Mouse (Mus musculus) lung, embryonic 16.5 days (tissue): Measurements from ENCODE around the gene Prkar2b. TPM values are rescaled to one million over a fixed set of nuclear protein-coding genes. Genes with fewer than 3 reads are reported as not detected.

Experiments
- ATAC-seq: fragments of 200-750 bp; cut with Nextera tagmentation; 2 replicates; pipeline ENCODE4 v1.8.0; 2017; ENCODE audit warnings: low read depth, mild to moderate bottlenecking, moderate library complexity
- H3K27ac ChIP-seq: fragments of 300-500 bp; sonication (generic); 2 replicates; pipeline ENCODE4 v1.5.1; 2014; ENCODE audit warnings: mild to moderate bottlenecking, control low read depth, low read length
- H3K27me3 ChIP-seq: fragments of 300-500 bp; sonication (generic); 2 replicates; pipeline ENCODE4 v1.6.1; 2014; ENCODE audit warnings: low read depth, low read length, mixed read lengths; ENCODE audit not compliant: control insufficient read depth, insufficient read depth
- H3K36me3 ChIP-seq: fragments of 300-500 bp; sonication (generic); 2 replicates; pipeline ENCODE4 v1.6.1; 2014; ENCODE audit warnings: low read length; ENCODE audit not compliant: control insufficient read depth, insufficient read depth
- H3K4me1 ChIP-seq: fragments of 300-500 bp; sonication (generic); replicated peaks from 2 replicates; pipeline ENCODE4 v1.6.1; 2014; ENCODE audit warnings: low read length, mixed read lengths; ENCODE audit not compliant: control insufficient read depth, insufficient read depth
- H3K4me2 ChIP-seq: fragments of 300-500 bp; sonication (generic); 2 replicates; pipeline ENCODE4 v1.6.1; 2014; ENCODE audit warnings: low read depth, low read length, control low read depth
- H3K4me3 ChIP-seq: fragments of 300-500 bp; sonication (generic); 2 replicates; pipeline ENCODE4 v1.5.1; 2014; ENCODE audit warnings: mild to moderate bottlenecking, low read length, control low read depth
- H3K9ac ChIP-seq: fragments of 300-500 bp; sonication (generic); 2 replicates; pipeline ENCODE4 v1.6.1; 2014; ENCODE audit warnings: low read length, control low read depth
- H3K9me3 ChIP-seq: fragments of 300-500 bp; sonication (generic); 2 replicates; pipeline ENCODE4 v1.6.1; 2016; ENCODE audit warnings: low read length; ENCODE audit not compliant: control insufficient read depth
- WGBS: fragments of 180-500 bp; shearing (Covaris S2); extraction: QIAGEN DNeasy Blood & Tissue Kit; methylation state at CpG from one replicate; pipeline ENCODE4 v1.1.7; 2014; 5-methylcytosine and 5-hydroxymethylcytosine counted together
- polyA plus RNA-seq: library from polyadenylated mRNA; unstranded; fragments of >200 nt; fragmentation: Nextera tagmentation; extraction: Ambion mirVana; gene quantifications from 2 replicates; pipeline ENCODE4 v1.2.1, GENCODE M21; 2015

Prkar2b gene
- polyA plus RNA-seq, 1 experiment from 2014 or later: 18.3 TPM

DNA sequence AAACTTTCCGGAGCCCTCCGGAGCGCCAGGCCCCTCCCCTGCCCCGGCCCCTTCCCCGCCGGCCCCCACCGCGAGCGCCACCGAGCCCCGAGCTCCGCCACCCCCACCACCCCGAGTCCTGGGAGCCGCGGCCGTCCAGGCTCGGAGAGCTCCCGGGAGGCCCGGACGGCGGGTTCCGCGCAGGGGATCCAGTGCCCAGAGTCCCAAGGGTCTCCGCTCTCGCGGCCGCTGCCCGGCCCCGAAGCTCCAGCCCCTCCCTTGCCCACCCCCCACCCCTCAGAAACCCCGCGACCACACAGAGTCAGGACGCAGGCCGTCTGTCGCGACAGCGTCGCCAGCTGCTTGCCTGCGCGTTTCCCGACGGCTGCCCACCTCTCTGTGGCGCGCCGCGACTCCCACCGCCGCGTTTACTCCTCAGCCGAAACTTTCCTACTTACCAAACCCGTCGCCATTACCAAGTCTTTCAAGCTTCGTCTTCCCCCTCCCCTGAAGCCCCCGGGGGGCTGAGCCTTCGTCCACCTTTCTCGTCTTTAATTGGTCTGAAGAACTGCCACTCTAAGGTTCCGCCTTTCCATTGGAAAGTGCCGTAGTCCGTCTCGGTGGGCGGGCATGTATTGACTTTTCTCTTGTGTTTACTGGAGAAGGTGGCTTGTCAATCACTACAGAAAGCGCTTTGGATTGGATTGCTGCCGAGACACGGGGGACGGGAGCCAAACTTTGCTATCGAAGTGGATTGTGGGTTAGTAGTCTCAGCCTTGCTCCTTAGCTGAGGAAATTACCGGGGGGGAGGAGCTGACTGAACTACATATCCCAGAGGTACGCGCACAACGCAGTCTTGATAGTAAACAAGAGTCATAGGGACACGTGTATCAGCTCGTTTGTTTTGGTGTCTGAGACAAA is 111.1 kb downstream of the Prkar2b start, which contains the start of gene Hbp1:
TSS of gene Hbp1 (minus strand) at position 777 of the 900 bp plus-strand sequence.
- peak within 1 kb of the TSS; percentile 99 for H3K27ac ChIP-seq
- under 1% methylated on average over 55 of the region's 71 CpGs for WGBS

GRCm38 (mm10) chr12:31949193-31949741 is 111.8 kb downstream of the Prkar2b start:
- Histone ChIP-seq H3K36me3 (no peaks in the 10 kb centered on the region), H3K9me3 (no peaks in the 10 kb centered on the region), H3K4me3 (peak overlapping the region; percentile 87), H3K9ac (peak overlapping the region; percentile 93), H3K4me1 (peaks cover 7% of the 10 kb centered on the region; the same call in 1 of the 2 replicates), H3K27me3 (no peaks in the 10 kb centered on the region), H3K27ac (peak overlapping the region; percentile 99), H3K4me2 (peak overlapping the region; percentile 76)
- peak; percentile 79 for ATAC-seq
- WGBS: under 1% methylated on average over 56 of the region's 58 CpGs

More for the DNA sequence above, 111.1 kb downstream of the Prkar2b start, which contains the start of gene Hbp1:
- peaks cover 7% of the 10 kb centered on the region; the same call in 1 of the 2 replicates for H3K4me1 ChIP-seq
- no peaks in the 10 kb centered on the region for H3K36me3 ChIP-seq
- peak within 1 kb of the TSS; percentile 76 for H3K4me2 ChIP-seq
- H3K9ac ChIP-seq: peak within 1 kb of the TSS; percentile 93
- no peaks in the 10 kb centered on the region for H3K27me3 ChIP-seq
- peak; percentile 96 for ATAC-seq
- peak within 1 kb of the TSS; percentile 87 for H3K4me3 ChIP-seq
- H3K9me3 ChIP-seq: no peaks in the 10 kb centered on the region

DNA sequence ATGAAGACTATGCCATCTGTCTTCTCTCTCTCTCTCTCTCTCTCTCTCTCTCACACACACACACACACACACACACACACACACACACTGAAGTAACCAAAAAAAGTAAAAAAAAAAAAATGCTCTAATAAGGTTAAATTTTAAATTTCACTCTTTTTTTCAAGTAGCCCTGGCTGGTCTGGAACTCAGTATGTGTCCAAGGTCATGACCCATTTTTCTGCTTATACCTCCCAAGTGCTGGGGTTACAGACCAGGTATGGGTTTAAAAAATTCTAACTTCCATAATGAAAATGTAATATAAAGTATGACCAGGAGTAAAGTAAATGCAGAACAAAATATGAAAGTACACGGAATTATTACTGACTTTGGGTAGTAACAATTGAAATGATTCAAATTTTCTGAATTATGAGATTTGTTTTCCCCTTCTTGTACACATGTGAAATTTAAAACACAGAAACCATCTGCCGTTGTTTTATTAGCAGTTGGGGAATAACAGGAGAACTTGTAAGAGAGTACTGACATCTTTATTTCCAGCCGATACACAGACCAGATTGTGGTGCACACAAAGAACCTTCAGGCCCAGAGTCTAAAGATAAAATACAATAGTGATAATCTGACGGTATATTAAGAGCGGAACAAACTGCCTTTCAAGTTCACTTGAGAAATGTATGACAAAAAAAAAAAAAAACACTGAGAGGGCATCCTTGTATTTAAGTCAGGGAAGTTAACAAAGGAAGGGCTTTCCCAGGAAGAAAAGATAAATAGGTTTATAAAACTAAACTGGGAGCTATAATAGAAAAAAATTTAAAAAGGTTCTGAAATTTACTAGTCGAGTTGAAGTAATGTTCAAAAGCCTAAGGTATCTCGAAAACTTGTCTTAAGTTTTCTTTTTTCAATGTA is 112.7 kb downstream of the Prkar2b start:
- Histone ChIP-seq H3K4me3 (peak overlapping the region; percentile 87), H3K27ac (peak overlapping the region; percentile 99), H3K9ac (peak overlapping the region; percentile 93), H3K9me3 (no peaks in the 10 kb centered on the region), H3K36me3 (peaks cover 2% of the 10 kb centered on the region; the same call in 1 of the 2 replicates), H3K27me3 (no peaks in the 10 kb centered on the region), H3K4me2 (peak overlapping the region; percentile 76), H3K4me1 (peaks cover 7% of the 10 kb centered on the region; the same call in 1 of the 2 replicates)
- no peak for ATAC-seq
- WGBS: 21% methylated on average over 7 of the region's 7 CpGs

DNA sequence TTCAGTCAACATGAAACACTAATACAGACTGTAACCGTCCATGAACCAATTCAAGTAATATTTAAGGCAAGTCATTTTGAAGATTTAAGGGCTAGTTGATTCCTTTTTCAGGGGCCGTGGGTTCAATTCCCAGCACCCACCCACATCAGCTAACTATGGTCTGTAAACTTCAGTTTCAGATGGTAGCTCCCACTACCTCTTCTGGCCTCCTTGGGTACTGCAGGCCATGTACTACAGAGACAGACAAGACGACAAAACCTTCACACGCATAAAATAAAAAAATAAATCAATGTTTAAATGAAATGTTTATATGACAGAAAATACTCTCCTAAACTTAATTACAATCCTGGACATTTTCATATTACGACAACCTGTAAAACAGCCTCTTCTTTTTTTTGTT is 113.6 kb downstream of the Prkar2b start:
- Histone ChIP-seq H3K4me1 (peaks cover 7% of the 10 kb centered on the region; the same call in 1 of the 2 replicates), H3K36me3 (peaks cover 8% of the 10 kb centered on the region; the same call in 1 of the 2 replicates), H3K9ac (no peak overlapping the region), H3K27me3 (no peaks in the 10 kb centered on the region), H3K27ac (no peak overlapping the region), H3K4me3 (no peak overlapping the region), H3K9me3 (no peaks in the 10 kb centered on the region), H3K4me2 (no peak overlapping the region)
- WGBS: 88% methylated on average over 5 of the region's 5 CpGs
- ATAC-seq: no peak

DNA sequence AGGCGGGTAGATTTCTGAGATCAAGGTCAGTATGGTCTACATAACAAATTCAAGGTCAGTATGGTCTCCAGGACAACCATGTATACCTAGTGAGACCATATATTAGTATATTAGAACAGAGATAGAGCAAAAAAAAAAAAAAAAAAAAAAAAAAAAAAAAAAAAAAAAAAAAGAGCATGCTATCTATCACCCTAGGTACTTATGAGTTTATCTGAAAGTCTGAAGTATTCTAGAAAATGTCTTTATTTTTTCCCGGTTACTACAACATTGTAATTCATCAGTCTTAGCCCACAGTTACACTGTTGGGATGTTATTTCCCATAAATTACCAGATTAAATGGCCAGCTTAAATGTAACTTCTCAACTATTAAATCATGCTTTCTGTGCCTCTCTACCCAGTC is 116.7 kb downstream of the Prkar2b start:
- Histone ChIP-seq H3K27me3 (no peaks in the 10 kb centered on the region), H3K36me3 (peaks cover 18% of the 10 kb centered on the region), H3K9ac (no peak overlapping the region), H3K4me3 (no peak overlapping the region), H3K4me1 (peaks cover 2% of the 10 kb centered on the region; the same call in 1 of the 2 replicates), H3K4me2 (no peak overlapping the region), H3K27ac (no peak overlapping the region), H3K9me3 (no peaks in the 10 kb centered on the region)
- WGBS: 87% methylated on average over 2 of the region's 2 CpGs
- no peak for ATAC-seq

DNA sequence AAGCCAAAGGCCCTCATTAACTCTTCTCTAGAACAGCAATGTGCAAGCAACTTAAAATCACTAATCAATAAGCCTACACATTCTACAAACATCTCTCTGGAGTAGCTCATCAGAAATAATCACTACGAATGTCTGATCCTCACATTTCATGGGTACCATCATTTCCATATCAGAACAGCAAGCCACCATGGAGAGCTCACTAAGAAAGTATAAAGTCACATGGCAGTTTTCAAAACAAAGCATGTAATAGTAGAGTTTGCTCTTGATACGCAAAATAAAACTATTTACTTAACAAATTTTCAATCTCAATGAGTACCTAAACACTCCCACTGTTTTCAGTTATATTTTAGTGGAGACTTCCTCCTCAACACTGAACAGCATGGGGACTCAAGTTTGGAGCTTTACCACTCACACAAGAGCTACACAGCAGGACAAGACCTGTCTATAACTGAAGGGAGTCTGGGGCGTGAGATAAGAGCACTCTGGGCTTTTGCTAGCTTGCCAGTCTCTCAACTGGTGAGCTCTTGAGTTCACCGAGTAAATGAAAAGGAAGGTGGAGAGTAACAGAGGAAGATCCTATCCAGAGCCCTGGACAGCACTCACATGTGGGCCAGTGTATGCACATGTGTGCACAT is 118.0 kb downstream of the Prkar2b start:
- no peaks in the 10 kb centered on the region for H3K9me3 ChIP-seq
- H3K9ac ChIP-seq: no peak overlapping the region
- H3K27me3 ChIP-seq: no peaks in the 10 kb centered on the region
- H3K4me3 ChIP-seq: no peak overlapping the region
- WGBS: 85% methylated on average over 4 of the region's 4 CpGs
- no peaks in the 10 kb centered on the region for H3K4me1 ChIP-seq
- H3K4me2 ChIP-seq: no peak overlapping the region
- ATAC-seq: no peak
- peaks cover 22% of the 10 kb centered on the region for H3K36me3 ChIP-seq
- no peak overlapping the region for H3K27ac ChIP-seq

DNA sequence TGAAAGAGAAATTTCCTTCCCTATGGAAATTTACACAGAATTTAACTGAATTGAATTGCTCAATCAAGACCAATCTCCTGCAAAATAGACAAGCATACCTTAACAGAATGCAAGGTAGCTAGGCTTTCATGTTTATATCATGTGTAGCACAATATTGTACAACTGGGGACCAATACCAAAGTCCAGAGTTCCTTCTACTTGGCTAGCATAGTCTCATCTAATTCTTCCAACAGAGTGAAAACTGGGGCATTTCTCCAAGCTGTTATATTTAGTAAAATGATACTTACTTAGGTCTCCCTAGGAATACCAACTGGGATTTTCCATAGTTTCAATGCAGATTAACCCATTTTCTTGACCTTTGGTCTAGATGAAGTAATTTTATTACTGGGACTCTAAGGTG is 122.1 kb downstream of the Prkar2b start:
- Histone ChIP-seq H3K27ac (no peak overlapping the region), H3K36me3 (peaks cover 43% of the 10 kb centered on the region), H3K9ac (no peak overlapping the region), H3K4me2 (no peak overlapping the region), H3K27me3 (no peaks in the 10 kb centered on the region), H3K4me3 (no peak overlapping the region), H3K4me1 (no peaks in the 10 kb centered on the region), H3K9me3 (no peaks in the 10 kb centered on the region)
- no peak for ATAC-seq

DNA sequence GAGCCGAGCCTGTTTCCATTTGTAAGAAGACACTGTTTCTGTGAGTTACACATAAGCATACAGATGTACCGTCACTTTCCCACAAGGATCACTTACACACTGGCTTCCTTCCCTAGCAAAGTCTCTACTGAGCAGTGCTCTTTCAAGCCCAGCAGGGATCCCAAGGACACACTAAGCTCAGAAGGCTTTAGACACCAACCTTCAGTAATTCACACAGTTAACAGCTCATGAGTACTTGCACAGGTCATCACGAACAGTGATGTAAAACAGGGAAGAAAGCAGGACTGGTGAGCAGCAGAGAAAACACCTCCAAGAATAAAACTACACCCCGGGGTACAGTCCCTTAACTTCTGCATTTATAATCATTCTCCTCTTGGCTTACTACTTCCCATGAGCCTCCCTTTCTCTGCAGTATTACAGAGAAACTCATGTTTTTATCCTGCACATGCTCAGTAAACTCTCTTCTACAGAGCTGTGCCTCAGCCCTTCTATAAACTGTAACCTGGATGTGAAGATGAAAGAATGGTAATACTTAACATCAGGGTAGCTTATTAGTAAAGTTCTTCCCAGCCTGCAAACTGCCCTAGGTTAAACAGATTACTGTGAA is 122.6 kb downstream of the Prkar2b start:
- Histone ChIP-seq H3K4me2 (no peak overlapping the region), H3K9me3 (no peaks in the 10 kb centered on the region), H3K27ac (no peak overlapping the region), H3K36me3 (peaks cover 44% of the 10 kb centered on the region), H3K4me3 (no peak overlapping the region), H3K4me1 (no peaks in the 10 kb centered on the region), H3K27me3 (no peaks in the 10 kb centered on the region), H3K9ac (no peak overlapping the region)
- 93% methylated on average over 4 of the region's 4 CpGs for WGBS
- no peak for ATAC-seq
